13 mouse cellular contexts compared by ENCODE assay signal in genomic region chr7:27455273-27455672, GRCm38 (mm10).
"Had no signal": no experiment of that assay in that cellular context is flagged by ENCODE, and none has a peak within 500 bp of the region (broad histone marks: within the 10 kb centered on the region; RNA-seq: fewer than 3 reads in every experiment).

No protein-coding gene starts in this region.

- H3K4me1 ChIP-seq: limb, embryonic 10.5 days; neural tube, embryonic 13.5 days; stomach, embryonic 15.5 days had no signal

- H3K4me2 ChIP-seq: neural tube, embryonic 13.5 days; stomach, embryonic 15.5 days had no signal

- H3K9ac ChIP-seq: neural tube, embryonic 13.5 days; stomach, embryonic 15.5 days had no signal

- H3K4me3 ChIP-seq: left cerebral cortex, adult 2 months; limb, embryonic 10.5 days; midbrain, embryonic 10.5 days; neural tube, embryonic 13.5 days; stomach, embryonic 15.5 days had no signal

- DNase-seq: kidney, postnatal 25 days; lung, adult 2 months; lung, postnatal 36 days; retina, postnatal 1 day; right cerebral cortex, postnatal 14 days; thymus, postnatal 4 days had no signal

- H3K27me3 ChIP-seq: neural tube, embryonic 13.5 days; stomach, embryonic 15.5 days had no signal

- H3K9me3 ChIP-seq: limb, embryonic 10.5 days; midbrain, embryonic 10.5 days; neural tube, embryonic 13.5 days; stomach, embryonic 15.5 days had no signal

- H3K36me3 ChIP-seq: limb, embryonic 10.5 days; midbrain, embryonic 10.5 days; neural tube, embryonic 13.5 days; stomach, embryonic 15.5 days had no signal

- ATAC-seq: lung, postnatal 0 days; midbrain, embryonic 16.5 days had no signal

- H3K27ac ChIP-seq: left cerebral cortex, adult 2 months; limb, embryonic 10.5 days; midbrain, embryonic 10.5 days; neural tube, embryonic 13.5 days; stomach, embryonic 15.5 days had no signal
